Mouse (Mus musculus) limb, embryonic 15.5 days (tissue): ENCODE measurements at regions not wholly inside any gene's neighbourhood (a gene's known extent, or its start where the extent isn't known, plus 50 kb on each side); places are given as distances from the start of the nearest gene placed in this dataset.

ENCODE experiments used
- ATAC-seq: fragments of 200-750 bp; cut with Nextera tagmentation; 2 replicates; pipeline ENCODE4 v1.8.0; 2017; ENCODE audit warnings: low read depth, moderate TSS enrichment; ENCODE audit not compliant: insufficient number of reproducible peaks, low FRiP score, low TSS enrichment
- H3K27ac ChIP-seq: fragments of 300-500 bp; sonication (generic); 2 replicates; pipeline ENCODE4 v1.5.1; 2015; ENCODE audit warnings: moderate library complexity, mild to moderate bottlenecking, inconsistent platforms
- H3K27me3 ChIP-seq: fragments of 300-500 bp; sonication (generic); 2 replicates; pipeline ENCODE4 v1.6.1; 2015; ENCODE audit warnings: inconsistent platforms
- H3K36me3 ChIP-seq: fragments of 300-500 bp; sonication (generic); 2 replicates; pipeline ENCODE4 v1.6.1; 2015; ENCODE audit warnings: inconsistent platforms
- H3K4me1 ChIP-seq: fragments of 300-500 bp; sonication (generic); 2 replicates; pipeline ENCODE4 v1.6.1; 2015; ENCODE audit warnings: inconsistent platforms
- H3K4me2 ChIP-seq: fragments of 300-500 bp; sonication (generic); 2 replicates; pipeline ENCODE4 v1.6.1; 2015; ENCODE audit warnings: mild to moderate bottlenecking, inconsistent platforms
- H3K4me3 ChIP-seq: fragments of 300-500 bp; sonication (generic); 2 replicates; pipeline ENCODE4 v1.5.1; 2015; ENCODE audit warnings: mild to moderate bottlenecking, inconsistent platforms
- H3K9ac ChIP-seq: fragments of 300-500 bp; sonication (generic); 2 replicates; pipeline ENCODE4 v1.6.1; 2015; ENCODE audit warnings: inconsistent platforms
- H3K9me3 ChIP-seq: fragments of 300-500 bp; sonication (generic); 2 replicates; pipeline ENCODE4 v1.6.1; 2016; ENCODE audit warnings: inconsistent platforms
- WGBS: fragments of 180-500 bp; shearing (Covaris S2); methylation state at CpG from one replicate; pipeline ENCODE4 v1.1.7; 2015; 5-methylcytosine and 5-hydroxymethylcytosine counted together

DNA sequence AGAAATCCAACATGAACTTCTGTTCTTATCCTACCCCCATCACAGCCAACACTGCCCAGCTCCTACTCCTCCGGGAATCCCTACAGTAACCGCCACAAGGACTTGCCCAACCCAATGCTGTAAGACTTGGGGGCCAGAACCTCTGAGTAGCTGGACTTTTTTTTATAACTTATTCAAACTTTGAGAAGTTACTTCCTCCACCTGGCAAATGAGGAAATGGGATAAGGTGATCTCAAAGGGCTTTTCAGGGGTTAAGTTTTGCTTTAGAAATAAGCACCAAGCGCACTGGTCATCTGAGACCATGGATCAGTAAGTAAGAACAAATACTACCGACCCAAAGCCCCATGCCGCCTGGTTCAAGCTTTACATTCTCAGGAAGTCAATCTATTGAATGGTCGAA, 198.6 kb upstream of the Klf14 start:
- H3K4me2 ChIP-seq, result no peak overlapping the region
- H3K9ac ChIP-seq, result no peak overlapping the region
- peaks cover 4% of the 10 kb centered on the region; the same call in 1 of the 2 replicates for H3K27me3 ChIP-seq
- H3K9me3 ChIP-seq, result no peaks in the 10 kb centered on the region
- no peaks in the 10 kb centered on the region for H3K36me3 ChIP-seq
- ATAC-seq, result no peak
- no peak overlapping the region for H3K4me3 ChIP-seq
- no peak overlapping the region for H3K27ac ChIP-seq
- 92% methylated on average over 6 of the region's 6 CpGs for whole genome bisulfite sequencing
- peaks cover 10% of the 10 kb centered on the region for H3K4me1 ChIP-seq

DNA sequence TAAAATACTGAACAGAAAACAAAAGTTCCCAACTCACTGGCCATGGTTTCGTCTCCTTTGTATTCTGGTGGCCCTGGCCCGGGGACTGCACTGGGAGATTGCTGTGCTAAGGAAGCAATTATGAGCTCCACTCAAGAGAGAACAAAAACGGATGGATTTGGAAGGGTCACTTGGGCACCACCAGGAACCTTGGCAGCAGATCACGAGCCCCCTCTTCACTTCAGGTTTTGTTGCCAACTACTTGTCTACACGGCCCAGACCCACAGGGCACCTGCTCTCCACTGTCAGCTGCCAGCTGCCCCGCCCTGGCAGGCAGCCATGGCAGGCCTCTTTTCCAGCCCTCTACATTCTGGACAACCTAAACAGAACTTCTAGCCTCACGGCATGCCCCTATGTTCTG, 199.8 kb upstream of the Klf14 start:
- WGBS, result 56% methylated on average over 7 of the region's 7 CpGs
- no peaks in the 10 kb centered on the region for H3K36me3 ChIP-seq
- peaks cover 10% of the 10 kb centered on the region for H3K4me1 ChIP-seq
- H3K9ac ChIP-seq, result no peak overlapping the region
- H3K27ac ChIP-seq, result no peak overlapping the region
- no peaks in the 10 kb centered on the region for H3K9me3 ChIP-seq
- no peak overlapping the region for H3K4me2 ChIP-seq
- ATAC-seq, result no peak
- H3K4me3 ChIP-seq, result no peak overlapping the region
- H3K27me3 ChIP-seq, result peaks cover 4% of the 10 kb centered on the region; the same call in 1 of the 2 replicates

DNA sequence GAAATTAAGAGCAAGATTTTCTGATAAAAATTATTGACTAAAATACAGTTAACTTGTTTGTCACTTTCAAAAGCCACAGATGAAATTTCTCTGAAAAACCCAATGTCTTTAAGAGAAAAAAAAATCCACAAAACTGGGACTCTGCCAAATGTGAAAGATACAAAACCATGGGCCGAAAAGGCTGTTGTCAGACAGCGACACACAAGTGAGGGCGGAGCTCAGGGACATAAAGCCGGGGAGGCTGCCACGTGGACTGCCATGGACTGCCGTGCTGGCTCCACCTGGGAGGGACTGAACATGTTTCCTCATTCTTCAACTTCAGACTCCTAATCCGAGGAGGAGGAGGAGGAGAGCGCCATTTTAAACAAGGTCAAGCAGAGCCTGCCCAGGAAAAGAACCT, 200.4 kb upstream of the Klf14 start:
- H3K4me1 ChIP-seq, result peaks cover 10% of the 10 kb centered on the region
- H3K27ac ChIP-seq, result no peak overlapping the region
- no peak overlapping the region for H3K4me3 ChIP-seq
- ATAC-seq, result no peak
- H3K9me3 ChIP-seq, result no peaks in the 10 kb centered on the region
- H3K4me2 ChIP-seq, result no peak overlapping the region
- no peak overlapping the region for H3K9ac ChIP-seq
- no peaks in the 10 kb centered on the region for H3K36me3 ChIP-seq
- 43% methylated on average over 8 of the region's 8 CpGs for WGBS
- H3K27me3 ChIP-seq, result peaks cover 4% of the 10 kb centered on the region; the same call in 1 of the 2 replicates

DNA sequence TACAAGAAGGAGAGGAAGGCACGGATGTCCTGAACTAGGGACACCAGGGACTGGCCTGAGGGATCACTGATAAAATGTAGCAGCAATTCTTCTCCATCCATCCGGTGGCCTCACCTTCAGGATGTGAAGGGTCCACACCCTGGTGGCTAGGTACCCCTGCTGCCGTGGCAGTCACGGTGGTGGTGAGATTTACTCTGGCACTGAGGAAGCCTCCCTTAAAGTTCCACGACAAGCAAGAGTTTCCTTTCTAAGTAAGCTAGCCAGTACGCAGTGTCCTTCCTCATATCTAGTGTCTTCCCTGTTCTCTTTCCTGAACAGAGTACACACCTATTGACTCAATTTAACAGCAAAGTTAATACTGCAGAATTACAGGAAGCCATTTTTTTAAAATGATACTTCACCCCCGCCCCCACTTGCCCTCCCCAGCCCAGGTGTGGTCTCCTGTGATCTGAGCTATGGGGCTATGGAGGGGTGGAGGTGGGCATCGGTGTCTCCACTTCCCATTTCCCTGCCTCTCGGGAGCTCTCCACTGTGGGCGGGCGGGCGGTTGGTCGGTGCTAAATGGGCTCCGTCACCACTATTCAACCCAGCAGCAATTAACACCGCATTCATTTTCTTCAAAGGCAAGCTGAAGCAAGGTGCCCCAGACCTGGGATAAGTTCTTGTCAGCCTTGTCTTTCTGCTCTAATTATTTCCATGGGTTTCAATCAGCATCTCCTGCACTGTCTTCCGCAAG, 201.2 kb upstream of the Klf14 start:
- H3K36me3 ChIP-seq, result no peaks in the 10 kb centered on the region
- no peak overlapping the region for H3K4me2 ChIP-seq
- 56% methylated on average over 16 of the region's 16 CpGs for WGBS
- H3K4me3 ChIP-seq, result no peak overlapping the region
- ATAC-seq, result no peak
- H3K4me1 ChIP-seq, result peaks cover 10% of the 10 kb centered on the region
- H3K27ac ChIP-seq, result no peak overlapping the region
- H3K9me3 ChIP-seq, result no peaks in the 10 kb centered on the region
- peaks cover 4% of the 10 kb centered on the region; the same call in 1 of the 2 replicates for H3K27me3 ChIP-seq
- no peak overlapping the region for H3K9ac ChIP-seq

DNA sequence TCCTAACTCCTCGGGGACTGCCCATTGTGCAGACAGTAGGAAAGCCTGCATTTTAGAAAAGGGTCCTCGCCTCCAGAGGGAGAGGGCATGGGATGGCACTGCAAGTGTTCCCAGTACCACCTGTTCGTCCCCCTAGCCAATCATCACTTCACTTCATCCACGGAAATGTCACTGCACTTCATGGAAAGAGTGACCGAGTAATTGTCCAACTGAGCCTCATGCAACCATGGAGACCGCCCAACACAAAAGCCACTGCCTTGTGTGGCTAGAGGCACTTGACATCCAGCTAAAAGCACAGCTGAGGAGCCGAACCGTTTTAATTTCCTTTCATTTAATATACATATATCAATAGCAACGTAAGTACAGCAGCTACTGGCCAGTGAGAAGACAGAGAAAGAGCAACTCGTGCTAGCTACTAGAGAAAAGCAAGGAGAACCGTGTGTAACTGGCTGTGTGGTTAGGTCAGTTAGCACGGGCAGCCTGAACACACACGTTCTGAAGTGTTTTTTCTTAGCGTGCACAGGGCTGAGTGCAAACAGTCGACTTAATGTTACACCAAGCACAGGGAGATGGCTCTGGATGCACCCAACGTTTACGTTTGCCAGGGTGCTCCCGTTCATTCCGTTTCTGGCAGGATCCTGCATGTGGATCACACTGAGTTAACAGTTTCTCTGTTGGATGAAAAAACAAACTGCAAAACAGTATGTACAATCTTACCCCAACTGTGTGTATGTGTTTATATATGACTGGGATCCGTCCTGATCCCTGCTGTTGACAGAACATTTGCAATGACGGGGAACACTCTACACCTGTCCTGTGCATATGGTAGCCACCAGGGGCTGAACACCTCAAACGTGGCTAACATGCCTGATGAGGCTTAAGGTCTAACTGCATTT, 202.8 kb upstream of the Klf14 start:
- WGBS, result 79% methylated on average over 22 of the region's 22 CpGs

DNA sequence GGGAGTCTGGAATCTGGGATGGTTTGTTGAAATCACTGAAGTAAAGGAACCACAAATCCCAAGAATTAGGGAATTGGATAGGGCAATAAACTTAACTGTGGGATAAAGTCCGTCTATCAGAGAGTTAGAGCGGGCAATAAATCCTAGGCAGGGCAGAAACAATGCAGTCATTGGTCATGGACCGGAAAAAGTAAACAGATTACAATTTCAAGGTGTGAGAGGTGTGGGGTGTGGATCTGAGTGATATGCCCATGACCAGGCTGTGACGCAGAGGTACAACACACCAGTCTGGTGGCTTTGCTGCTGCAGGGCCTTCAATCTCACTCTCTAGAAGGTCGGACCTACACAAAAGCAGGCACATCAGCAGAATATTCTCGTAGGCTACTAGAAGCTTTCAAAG, 206.1 kb upstream of the Klf14 start:
- H3K4me3 ChIP-seq, result no peak overlapping the region
- H3K27ac ChIP-seq, result no peak overlapping the region
- H3K36me3 ChIP-seq, result no peaks in the 10 kb centered on the region
- H3K4me2 ChIP-seq, result no peak overlapping the region
- 0 out of 2 replicates have a peak, but pooled peaks cover 3% of the 10 kb centered on the region for H3K4me1 ChIP-seq
- no peaks in the 10 kb centered on the region for H3K9me3 ChIP-seq
- WGBS, result 63% methylated on average over 6 of the region's 6 CpGs
- no peak for ATAC-seq
- no peak overlapping the region for H3K9ac ChIP-seq
- peaks cover 4% of the 10 kb centered on the region; the same call in 1 of the 2 replicates for H3K27me3 ChIP-seq

More for the DNA sequence above, 202.8 kb upstream of the Klf14 start:
- no peak for ATAC-seq
- H3K4me1 ChIP-seq, result peaks cover 10% of the 10 kb centered on the region
- peaks cover 4% of the 10 kb centered on the region; the same call in 1 of the 2 replicates for H3K27me3 ChIP-seq
- H3K36me3 ChIP-seq, result no peaks in the 10 kb centered on the region
- no peaks in the 10 kb centered on the region for H3K9me3 ChIP-seq
- H3K9ac ChIP-seq, result no peak overlapping the region
- H3K4me2 ChIP-seq, result no peak overlapping the region
- H3K4me3 ChIP-seq, result no peak overlapping the region
- H3K27ac ChIP-seq, result no peak overlapping the region

DNA sequence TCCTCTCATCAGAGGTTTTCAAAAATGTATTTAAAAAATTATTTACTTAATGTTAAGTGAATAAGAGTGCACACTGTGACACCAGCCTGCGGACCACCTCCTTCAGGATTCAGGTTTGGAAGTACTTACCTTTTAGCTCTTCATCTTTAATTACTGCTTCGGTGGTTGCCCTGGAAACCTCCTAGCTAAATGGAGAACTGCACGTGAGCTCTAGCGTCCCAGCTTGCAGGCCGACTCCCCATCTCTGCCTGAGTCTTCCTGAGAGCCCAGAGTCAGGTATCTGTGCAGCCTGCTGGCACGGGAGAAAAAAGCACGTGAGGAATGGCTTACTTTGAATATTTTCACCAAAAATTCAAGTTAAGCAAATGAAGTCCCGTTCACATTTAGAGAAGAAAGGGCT, 207.5 kb upstream of the Klf14 start:
- Histone ChIP-seq H3K27ac (no peak overlapping the region), H3K4me2 (no peak overlapping the region), H3K27me3 (peaks cover 2% of the 10 kb centered on the region; the same call in 1 of the 2 replicates), H3K9me3 (no peaks in the 10 kb centered on the region), H3K4me3 (no peak overlapping the region), H3K36me3 (no peaks in the 10 kb centered on the region), H3K9ac (no peak overlapping the region), H3K4me1 (no peaks in the 10 kb centered on the region)
- ATAC-seq, result no peak
- 48% methylated on average over 8 of the region's 8 CpGs for WGBS

DNA sequence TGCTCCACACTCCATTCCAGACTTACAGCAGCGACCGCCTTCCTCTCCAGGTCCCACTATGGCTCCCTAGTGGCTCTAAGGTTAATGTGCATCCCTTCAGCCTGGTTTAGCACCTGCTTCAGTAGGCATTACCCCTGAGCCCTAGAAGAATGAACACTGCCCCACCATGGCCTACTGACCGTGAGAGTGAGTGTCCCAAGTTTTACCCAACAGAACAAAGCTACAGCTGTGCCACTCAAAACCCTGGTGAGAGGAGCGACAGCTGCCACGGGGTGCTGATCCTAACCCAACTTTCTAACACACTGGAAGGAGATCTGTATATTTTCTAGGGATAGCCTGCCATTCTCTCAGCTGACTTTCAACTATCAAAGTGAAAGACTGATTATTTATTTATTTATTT, 208.9 kb upstream of the Klf14 start:
- H3K9ac ChIP-seq, result no peak overlapping the region
- no peaks in the 10 kb centered on the region for H3K27me3 ChIP-seq
- no peaks in the 10 kb centered on the region for H3K4me1 ChIP-seq
- no peak overlapping the region for H3K4me2 ChIP-seq
- H3K4me3 ChIP-seq, result no peak overlapping the region
- ATAC-seq, result no peak
- 84% methylated on average over 5 of the region's 5 CpGs for WGBS
- H3K27ac ChIP-seq, result no peak overlapping the region
- no peaks in the 10 kb centered on the region for H3K9me3 ChIP-seq
- no peaks in the 10 kb centered on the region for H3K36me3 ChIP-seq

DNA sequence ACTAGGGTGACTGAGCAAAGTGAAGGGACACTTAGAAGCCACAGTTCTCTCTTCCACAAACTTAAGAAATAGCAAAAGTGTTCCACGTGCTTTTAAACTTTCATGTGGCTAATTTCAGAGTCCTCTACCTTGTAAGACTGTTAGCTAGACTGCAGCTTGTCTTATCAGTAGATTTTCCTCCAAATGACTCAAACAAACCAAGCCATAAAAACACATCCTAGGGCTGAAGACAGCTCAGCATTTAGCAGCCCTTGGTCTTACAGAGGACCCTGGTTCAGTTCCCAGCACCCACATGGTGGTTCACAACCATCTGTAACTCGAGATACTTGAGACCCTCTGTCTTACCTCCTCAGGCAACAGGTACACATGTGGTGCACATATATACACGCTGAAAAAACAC, 209.9 kb upstream of the Klf14 start:
- no peak overlapping the region for H3K9ac ChIP-seq
- H3K9me3 ChIP-seq, result no peaks in the 10 kb centered on the region
- no peaks in the 10 kb centered on the region for H3K36me3 ChIP-seq
- H3K4me1 ChIP-seq, result no peaks in the 10 kb centered on the region
- no peak for ATAC-seq
- H3K27me3 ChIP-seq, result no peaks in the 10 kb centered on the region
- H3K4me2 ChIP-seq, result no peak overlapping the region
- no peak overlapping the region for H3K4me3 ChIP-seq
- no peak overlapping the region for H3K27ac ChIP-seq
- 77% methylated on average over 3 of the region's 3 CpGs for WGBS

DNA sequence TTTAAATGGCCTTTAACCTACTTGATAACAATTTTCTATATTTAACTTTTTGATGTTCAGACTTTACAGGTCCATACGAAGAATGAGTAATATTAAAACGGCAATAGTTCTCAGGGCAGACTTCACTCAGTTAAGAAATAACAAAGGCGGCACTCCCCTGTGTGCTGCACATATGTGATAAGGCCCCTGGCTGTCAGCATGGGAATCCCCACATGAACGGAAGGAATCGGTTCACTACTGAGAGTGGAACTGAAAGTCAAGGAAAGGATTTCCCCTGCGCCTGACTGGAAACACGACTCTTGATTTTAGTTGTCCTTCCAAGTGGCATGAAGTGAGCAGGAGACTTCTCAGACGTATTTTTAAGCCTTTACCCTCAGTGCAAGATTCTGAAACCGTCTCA, 210.5 kb upstream of the Klf14 start:
- H3K4me2 ChIP-seq, result no peak overlapping the region
- H3K27me3 ChIP-seq, result no peaks in the 10 kb centered on the region
- H3K4me3 ChIP-seq, result no peak overlapping the region
- H3K9me3 ChIP-seq, result no peaks in the 10 kb centered on the region
- no peaks in the 10 kb centered on the region for H3K36me3 ChIP-seq
- no peaks in the 10 kb centered on the region for H3K4me1 ChIP-seq
- no peak overlapping the region for H3K9ac ChIP-seq
- WGBS, result 77% methylated on average over 9 of the region's 9 CpGs
- no peak overlapping the region for H3K27ac ChIP-seq
- ATAC-seq, result no peak

DNA sequence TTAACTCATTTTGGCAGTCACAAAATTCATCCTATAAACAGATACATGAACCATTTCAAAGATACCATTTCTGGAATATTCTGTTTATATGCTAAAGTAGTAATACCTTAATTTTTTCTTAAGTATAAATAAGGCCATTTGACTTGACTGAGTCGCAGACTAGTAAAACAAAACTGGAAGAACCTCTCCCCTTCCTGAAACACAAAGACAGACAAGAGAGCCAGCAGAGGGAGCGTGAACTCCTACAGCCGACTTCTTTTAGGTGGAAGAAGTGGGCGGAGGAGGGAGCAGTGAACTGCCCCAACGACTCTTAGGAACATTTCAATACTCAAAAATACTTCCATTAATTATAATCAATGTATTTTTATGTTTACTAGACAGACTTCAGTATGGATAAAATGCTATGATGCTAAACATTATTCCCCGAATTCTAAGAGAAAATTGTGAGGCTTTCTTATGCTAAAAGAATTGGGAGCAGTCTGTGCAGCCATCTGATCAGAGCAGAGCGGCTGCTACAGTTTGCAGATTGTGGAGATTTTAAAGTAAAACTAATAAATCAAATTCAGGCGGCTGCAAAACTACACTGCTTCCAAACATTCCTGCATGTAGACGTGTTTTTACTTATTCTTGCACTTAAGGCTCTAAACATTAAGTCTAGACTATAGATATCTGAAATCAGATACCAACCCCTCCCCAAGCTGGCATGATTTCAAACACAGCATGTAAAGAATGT, 211.2 kb upstream of the Klf14 start:
- WGBS, result 40% methylated on average over 9 of the region's 9 CpGs

More for the DNA sequence above, 211.2 kb upstream of the Klf14 start:
- H3K9me3 ChIP-seq, result no peaks in the 10 kb centered on the region
- no peak overlapping the region for H3K4me2 ChIP-seq
- H3K36me3 ChIP-seq, result no peaks in the 10 kb centered on the region
- no peaks in the 10 kb centered on the region for H3K27me3 ChIP-seq
- H3K9ac ChIP-seq, result no peak overlapping the region
- ATAC-seq, result no peak
- no peak overlapping the region for H3K27ac ChIP-seq
- H3K4me3 ChIP-seq, result no peak overlapping the region
- no peaks in the 10 kb centered on the region for H3K4me1 ChIP-seq
